Mouse (Mus musculus): ENCODE measurements around the gene Pif1.
A peak's percentile ranks its signal among the peaks of the same experiment; 100 is the strongest.

The Pif1 gene

DNA sequence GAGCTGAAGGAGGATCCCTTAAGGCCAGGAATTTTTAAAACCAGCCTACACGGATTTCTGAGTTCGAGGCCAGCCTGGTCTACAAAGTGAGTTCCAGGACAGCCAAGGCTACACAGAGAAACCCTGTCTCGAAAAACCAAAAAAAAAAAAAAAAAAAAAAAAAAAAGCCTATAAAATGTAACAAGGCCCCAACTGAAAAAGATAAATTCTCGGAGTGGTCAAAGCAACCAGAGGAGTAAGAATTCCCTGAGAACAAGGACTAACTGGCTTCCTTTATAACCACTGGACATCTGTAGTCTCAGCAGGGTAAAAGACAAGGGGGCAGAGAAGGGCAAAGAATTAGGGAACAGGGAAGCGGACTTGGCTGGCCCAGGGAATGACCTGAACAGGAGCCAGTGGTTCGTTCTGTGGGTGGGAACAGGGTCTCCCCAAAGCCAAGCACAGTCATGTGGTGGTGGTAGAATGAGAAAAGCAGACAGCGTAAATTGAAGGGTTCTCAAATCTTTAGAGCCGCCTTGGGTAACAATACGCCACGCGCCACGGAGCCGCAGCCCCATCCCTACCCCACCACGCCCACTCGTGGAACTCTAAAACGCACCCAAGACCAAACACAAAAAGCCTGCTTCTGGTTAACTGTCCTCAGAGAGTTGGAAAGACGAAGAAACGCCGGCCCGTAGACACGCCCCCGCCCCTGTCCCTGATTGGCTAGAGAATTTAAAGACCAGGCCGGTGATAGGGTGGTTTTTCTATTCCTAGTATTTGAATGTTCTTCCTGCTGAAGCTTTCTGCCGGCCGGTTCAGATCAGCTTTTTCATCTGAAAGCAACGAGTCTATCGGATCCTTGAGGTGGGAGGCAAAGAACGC, at the start of gene Pif1:
TSS of gene Pif1 (plus strand) at position 755 of the 864 bp plus-strand sequence.
- peak; percentile 52 to 54 for DNase-seq (ENCODE audit: low spot score in 2 of 2)

DNA sequence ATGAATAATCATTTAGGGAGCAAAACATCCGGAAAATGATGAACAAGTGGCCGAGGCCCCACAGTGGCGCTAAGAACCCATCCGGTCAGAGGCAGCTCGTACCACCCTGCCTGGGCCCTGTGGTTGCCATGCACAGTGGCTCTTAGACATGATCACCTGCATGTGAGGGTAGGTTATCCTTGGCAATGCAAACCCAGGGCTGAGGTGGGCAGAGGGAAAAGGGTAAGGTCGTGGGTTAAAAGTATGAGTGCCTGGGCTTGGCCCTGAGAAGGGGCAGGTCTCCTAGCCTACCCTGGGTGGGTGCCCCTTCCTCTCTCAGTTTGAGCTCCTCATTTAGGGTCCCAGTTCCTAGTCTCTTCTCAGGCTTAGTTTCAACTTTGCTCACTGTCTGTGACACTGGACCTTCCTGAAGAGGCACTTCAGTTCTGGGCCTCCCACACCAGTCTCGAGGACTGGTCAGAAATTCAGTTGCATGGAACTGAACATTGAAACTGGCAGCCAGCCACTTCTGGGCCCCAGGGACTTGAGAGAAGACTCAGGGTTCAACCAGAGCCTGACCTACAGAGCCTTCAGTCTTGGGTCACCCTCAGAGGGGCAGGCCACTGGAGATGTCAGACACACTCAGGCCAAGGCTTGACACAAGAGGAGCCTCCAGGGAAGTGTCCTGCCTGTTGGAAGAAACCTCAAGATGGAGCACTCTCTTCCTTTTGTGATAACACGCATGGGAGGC, 48.9 kb upstream of the Pif1 start:
- DNase-seq (ENCODE audit: low spot score in 2 of 2): no peak

DNA sequence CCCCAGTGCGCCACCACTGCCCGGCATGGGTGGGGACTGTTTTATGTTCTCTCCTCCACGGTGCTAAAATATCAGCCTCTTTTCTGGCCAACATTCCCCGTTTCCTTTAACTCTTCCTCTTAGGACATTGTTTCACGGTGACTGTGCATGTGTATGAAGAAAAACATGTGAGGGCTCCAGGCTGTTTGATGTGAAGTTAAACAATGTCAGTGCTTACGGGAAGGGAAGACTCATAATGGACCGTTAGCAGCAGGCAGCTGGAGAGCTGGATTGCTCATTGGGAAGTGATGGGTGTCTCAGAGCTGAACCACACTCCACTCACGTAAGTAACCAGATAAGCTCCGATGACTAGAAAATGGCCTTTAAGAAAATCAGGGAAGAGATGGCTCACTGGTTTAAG, 47.3 kb upstream of the Pif1 start:
- no peak for DNase-seq (ENCODE audit: low spot score in 2 of 2)

DNA sequence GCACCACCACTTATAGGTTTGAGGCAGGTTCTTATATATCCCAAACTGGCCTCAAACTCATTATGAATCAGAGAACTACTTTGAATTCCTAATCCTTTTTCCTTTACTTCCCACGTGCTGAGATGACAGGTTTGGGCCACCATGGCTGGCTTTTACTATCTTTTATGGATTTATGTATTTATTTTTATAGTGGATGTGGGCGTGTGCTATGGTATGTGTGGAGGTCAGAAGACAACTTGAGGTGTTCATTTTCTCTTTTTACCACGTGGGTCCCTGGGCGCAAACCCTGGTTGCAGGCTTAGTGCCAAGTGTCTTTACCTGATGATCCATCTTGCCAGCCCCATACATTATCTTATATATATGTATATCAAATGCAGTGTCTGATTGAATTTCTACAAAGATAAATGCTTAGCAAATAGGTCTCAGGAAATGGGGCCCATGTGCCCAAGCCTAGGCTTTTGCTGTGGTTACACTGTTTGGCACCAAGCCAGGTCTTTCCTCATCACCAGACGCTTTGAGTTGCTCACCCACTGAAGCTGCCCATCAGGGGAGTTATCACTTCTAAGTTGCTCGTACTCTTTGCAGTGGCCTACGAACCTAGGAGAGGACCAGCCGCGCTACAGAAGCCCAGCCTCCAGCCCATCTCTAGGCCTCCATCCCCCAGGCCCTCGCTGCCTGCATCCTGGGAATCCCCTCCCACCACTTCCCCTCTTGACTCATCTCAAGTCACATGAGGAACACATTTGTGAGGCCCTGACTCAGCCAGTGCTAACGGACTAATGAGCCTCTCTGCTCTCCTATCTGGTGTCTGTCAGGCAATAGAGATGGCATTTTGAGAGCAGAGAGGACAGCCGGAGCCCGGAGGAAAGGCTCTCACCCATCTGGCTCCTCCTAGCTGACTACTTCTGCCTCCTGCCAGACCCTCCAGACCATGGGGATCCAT, 45.6 kb upstream of the Pif1 start:
- no peak for DNase-seq (ENCODE audit: low spot score in 2 of 2)

DNA sequence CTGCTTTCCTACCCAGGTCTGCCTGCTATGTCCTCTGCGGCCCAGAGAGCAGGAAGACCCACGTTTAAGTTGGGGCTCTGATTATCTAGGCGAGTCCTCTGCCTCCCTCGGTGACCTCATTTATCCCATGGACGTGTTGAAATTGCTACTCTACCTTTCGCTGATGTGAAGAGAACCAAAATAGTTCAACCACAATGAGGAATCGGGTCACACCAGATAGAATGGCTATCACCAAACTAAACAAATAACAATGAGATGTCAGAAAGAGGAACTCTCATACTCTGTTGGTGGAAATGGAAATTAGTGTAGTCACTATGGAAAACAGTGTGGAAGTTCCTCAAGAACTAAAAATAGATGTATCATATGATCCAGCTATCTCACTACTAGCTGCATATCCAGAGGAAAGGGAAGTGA, 44.8 kb upstream of the Pif1 start:
- no peak for DNase-seq (ENCODE audit: low spot score in 2 of 2)

DNA sequence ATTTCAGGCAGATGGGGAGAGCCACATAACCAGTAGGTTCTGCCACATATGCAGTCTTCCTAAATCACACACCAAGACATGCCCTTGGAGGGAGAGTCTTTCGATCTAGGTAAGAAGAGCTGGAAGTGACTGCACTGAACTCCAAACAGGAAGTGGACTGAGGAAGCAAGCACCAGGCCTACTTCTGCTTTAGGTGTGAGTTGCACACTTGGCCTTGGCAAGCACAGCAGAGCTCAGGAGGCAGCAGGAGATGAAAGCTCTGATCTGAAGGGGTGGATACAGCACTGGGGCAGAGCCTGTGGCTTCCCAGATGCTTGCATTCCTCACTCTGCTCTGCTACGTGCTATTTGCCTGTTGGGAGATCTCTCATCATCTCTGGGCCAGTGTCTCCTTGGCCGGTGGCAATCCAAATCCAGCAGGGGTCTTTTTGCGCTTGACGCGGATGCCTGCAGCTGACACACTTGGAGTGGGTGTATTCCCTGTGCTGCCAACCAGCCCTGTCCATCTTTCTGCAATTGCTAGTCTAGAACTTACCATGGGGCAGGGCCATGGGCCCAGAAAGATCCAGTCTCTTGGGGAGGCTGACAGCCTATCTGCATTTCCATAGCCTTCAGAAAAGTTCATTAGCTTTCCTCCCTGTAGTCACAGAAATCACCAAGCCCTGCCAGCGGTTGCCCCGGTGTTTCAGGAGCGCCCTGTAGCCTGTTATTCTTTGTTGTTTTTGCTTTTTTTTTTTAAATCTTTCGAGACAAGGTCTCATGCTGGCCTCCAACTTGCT, 41.1 kb upstream of the Pif1 start:
- DNase-seq (ENCODE audit: low spot score in 2 of 2): no peak

DNA sequence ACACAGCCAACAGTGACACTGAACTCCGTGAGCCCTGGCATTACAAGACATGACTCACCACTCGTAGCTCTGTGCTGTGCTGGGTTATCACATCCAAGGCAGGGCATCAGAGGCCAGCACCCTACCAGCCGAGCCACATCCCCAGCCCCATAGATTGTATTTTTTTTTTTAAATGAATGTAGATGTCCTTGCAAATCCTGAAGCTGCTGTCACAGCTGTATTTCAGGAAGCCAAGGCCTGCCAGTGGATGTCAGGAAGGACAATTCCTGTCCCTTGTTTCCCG, 40.6 kb upstream of the Pif1 start:
- no peak for DNase-seq (ENCODE audit: low spot score in 2 of 2)

DNA sequence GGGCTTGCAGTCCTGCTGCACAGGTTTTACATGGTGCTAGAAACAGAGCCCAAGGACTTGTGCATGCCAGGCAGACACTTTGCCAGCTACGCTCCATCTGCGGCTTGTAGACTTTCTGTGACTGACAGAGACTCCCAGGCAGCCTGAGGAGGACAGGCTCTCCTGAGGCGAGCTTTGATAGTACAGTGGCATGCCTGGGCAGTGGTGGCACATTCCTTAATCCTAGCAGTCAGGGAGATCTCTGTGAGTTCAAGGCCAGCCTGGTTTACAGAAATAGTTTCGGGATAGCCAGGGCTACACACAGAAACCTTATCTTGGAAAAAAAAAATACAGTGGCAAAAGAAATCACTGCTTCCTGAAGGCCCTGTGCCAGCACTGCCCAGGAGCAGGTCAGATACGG, 39.8 kb upstream of the Pif1 start:
- DNase-seq (ENCODE audit: low spot score in 2 of 2): no peak

DNA sequence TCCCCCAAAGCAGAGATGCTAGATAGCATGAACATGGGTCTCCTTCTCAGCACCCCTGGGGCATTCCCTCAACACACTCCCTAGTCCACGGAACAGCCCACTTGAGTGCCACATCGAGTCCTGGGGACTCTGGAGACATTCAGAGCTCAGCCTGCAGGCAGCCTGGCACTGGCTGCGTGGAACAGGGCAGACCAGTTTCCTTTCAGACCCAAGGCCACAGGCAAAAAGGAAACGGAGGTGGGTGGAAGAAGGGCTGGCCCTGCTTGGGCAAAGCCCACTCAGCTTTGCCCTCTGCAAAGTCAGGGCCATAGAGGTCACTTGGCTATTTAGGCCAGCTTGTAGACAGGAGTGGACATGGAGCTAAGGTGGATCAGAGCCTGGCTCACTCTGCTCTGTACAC, 39.1 kb upstream of the Pif1 start:
- no peak for DNase-seq (ENCODE audit: low spot score in 2 of 2)

DNA sequence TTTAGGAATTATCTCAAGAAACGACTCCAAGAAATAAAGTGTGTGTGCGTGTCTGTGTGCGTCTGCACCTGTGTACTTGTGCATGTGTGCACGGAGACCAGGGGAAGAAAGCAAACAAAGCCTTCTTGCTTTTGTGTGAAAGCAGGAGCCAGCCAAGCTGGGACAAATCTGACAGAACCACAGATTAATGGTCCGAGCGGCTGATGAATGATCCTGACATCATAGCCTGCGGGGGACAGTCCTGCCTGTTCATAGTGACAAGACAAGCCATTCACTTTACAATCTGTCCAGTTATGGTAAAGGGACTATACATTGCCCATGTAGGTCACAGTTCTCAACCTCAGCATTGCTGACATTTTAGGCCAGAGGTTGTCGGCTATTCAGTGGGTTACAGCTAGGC, 38.6 kb upstream of the Pif1 start:
- DNase-seq (ENCODE audit: low spot score in 2 of 2): no peak

DNA sequence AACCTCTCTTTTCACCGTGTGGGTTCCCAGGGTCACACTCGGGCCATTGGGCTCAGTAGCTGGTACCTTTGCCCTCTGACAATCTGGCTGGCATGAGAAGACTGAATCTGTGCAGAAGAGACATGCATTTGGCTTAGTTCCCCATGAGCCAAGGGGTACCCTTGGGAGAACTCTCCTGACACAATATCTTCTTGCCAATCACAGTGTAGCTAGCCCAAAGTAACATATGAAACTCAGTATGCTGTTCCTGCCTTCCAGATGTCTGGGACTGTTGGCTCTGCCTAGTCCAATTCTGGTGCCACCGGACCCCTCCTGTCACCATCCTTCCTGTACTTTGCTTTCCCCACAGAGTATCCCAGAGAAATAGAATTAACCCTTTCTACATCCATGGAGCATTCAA, 37.8 kb upstream of the Pif1 start:
- no peak for DNase-seq (ENCODE audit: low spot score in 2 of 2)

DNA sequence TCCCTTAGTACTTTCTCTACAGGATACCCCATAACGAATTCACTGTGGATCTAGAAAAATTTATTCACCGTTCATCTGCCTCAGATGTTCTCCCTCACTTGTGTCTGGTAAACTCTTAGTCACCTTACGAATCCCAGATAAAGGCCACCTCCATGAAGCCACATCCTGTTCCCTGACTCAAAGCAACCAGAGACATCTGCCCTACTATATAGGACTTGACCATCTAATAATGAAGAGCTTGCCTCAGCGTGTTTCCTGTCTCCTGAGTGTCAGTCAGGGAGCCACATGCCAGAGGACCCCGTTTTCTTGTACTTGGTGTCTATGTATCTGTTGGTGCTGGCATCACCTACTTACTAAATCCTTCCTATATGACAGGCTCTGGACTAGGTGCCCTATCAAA, 37.3 kb upstream of the Pif1 start:
- DNase-seq (ENCODE audit: low spot score in 2 of 2): no peak

DNA sequence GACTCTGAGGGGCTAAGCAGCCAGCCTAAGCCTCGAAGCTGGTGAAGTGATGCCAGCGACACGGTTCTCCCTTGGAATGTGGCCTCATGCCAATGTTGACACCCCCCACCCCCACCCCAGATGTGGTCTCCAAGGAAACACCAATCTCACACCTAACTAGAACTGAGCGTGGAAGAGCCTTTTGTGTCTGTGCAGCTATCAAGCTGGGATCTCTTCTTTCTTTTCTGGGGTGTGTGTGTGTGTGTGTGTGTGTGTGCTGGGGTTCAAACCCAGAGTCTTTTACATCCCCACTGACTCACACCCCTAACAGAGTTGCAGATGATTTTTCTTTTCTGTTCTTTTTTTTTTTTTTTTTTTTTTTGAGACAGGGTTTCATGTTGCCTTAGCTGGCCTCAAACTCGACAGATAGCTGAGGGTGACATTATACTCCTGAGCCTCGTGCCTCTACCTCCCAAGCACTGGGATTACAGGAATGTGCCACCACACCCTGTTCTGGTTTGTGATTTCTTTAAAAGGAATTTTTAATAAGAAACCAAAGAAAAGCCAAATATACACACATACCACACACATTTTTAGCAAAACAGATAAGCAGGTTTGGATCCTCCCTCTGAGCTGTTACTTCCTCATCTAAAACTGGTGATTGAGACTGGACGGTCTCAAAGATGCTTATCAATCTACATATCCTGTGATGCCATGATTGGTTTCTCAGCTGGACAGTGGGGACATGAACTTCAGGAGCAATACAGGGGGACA, 36.7 kb upstream of the Pif1 start:
- no peak for DNase-seq (ENCODE audit: low spot score in 2 of 2)

DNA sequence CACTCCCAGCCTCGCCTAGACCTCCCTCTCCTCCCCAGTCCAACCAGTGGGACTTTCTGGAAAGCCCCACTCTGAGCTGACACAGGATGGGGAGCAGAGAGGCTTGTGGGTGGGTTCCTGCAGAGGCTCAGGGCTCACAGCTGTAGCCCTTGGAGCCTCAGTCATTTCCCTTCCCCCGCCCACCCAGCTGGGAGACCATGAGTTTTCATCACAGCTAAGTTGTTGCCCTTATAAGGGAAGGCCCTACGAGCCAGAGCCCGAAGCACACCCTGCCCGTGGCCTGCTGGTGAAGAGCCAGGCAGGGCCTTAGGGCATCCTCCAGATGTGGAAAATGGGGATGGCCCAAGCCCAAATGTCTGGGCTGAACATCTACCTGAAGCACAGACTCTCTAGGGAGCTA, 35.9 kb upstream of the Pif1 start:
- DNase-seq (ENCODE audit: low spot score in 2 of 2): no peak

DNA sequence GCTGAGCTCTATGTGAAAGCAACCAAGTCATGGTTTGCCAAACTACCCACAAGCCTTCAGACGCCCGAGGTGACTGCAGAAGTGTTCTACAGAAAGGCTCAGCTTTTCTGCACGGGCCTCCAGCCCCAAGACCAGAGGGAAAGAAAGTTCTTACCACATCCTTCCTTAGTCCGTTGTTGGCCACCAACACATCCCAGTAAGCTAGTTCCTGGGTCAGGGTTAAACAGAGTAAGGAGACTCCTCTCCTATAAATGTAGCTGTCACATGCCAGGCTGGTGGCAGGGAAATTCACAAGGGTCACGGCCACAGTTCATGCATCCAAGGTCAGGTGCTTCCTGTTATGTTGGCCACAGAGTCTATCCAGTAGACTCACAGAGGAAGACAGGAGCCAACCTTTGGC, 34.8 kb upstream of the Pif1 start:
- DNase-seq (ENCODE audit: low spot score in 2 of 2): no peak

DNA sequence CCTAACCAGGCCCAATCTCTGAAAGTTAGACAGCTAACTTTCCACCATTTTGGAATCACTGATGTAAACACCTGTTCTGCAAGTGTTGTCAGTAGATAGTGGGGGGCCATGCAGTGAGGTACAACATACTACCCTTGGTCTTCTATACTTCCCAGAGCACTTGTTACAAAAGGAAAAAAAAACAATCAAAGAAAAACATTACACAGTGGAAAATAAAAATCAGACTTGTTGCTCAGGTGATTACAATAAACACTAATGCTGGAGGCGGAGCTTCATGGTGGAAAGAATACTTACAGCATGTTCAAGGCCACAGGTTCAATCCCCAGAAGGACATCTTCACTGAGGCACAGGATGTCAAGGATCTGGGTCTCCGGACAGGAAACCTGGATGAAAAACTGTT, 34.2 kb upstream of the Pif1 start:
- DNase-seq (ENCODE audit: low spot score in 2 of 2): no peak

DNA sequence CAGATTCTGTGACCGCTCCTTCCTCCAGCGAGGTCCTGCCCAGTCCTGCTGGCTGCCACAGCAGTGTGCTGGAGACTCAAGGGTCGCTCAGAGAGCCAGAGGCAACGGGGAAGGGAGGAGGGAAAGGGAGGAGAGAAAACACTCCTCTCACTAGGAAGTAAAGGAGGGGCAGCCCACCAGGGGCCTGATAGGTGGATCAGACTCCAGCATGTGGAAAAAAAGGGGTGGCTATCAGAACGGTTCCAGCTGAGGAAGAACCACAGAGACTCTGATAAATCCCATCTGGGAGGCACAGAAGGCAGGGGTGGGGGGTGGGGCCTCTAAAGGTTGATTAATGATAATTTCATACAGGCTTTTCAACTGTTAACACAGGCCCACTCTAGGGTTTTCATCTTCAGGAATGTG, 32.0 kb upstream of the Pif1 start:
- DNase-seq (ENCODE audit: low spot score in 2 of 2): no peak

DNA sequence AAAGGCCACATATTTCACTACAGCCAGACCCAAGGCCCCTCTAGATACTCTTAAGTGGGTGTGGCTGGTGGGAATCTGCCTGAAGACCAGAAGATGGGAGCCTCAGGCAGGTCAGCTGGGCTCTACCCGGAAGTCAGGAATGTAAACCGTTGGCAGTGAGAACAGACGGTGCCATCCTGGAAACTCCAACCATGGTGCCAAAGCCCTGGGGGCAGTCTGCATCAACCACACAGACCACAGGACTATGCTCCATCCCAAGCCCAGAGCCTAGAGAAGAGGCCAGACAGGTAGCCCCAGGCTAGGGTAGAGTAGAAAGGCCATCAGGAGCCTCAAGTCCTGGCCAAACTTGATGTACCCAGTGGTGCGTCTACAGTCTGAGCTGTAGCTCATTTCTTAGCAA, 31.3 kb upstream of the Pif1 start:
- DNase-seq (ENCODE audit: low spot score in 2 of 2): no peak

DNA sequence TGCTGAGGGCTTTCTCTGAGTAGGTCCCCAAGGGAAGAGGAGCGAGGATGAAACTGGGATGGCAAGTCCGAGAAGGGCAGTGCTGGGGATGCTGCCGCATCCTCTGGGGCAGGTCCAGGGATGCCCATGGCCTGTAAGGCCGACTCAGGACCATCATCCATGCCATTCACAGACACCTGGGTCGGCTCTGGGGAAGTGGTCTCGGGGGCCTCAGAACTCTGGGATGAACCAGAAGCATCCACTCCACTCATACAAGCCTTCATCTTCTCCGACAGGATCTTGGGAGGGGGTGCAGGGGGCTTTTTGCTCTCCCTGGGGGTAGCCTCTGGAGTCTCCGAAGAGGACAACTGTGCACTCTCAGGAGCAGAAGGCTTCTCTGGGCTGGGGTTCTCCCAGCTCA, 30.6 kb upstream of the Pif1 start:
- DNase-seq (ENCODE audit: low spot score in 2 of 2): no peak

DNA sequence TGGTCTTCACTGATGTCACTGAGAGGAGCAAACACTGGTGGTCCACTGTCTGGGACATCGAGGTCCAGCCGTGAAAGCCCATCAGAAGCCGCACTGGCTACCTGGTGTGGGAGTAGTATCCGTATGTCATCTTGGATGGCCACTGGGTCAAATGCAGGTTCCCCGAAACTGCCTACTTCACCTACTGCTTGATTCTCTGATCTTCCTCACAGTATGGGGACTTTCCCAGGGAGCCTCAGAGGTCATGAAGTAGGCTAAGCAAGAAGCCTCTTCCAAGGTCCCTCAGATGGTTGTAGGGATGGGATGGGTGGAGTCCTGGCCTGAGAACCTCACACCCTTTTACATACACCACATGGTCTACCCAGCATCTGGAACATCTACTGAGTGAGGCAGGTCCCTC, 30.0 kb upstream of the Pif1 start:
- DNase-seq (ENCODE audit: low spot score in 2 of 2): no peak

DNA sequence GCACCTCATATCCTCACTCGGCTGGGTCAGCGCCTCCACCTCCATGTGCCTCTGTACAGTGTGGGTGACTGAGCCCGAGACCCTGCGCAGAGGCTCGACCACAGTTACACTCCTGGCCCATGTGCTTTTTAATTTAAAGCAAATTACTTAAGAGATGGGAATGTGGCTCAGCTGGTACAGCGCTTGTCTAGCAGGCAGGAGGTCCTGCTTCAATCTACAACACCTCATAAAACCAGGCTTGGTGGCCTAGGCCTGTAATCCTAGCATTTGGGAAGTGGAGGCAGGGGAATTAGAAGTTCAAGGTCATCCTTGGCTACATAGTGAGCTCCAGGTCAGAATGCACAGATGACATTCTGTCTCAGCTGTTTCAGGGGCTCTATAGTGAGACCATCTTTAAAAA, 28.2 kb upstream of the Pif1 start:
- DNase-seq (ENCODE audit: low spot score in 2 of 2): no peak
